Mouse (Mus musculus) hindbrain, embryonic 13.5 days (tissue): ENCODE data around the gene 6820408C15Rik. TPM values are rescaled to one million over a fixed set of nuclear protein-coding genes. Genes with fewer than 3 reads are reported as not detected.
A peak's percentile ranks its signal among the peaks of the same experiment; 100 is the strongest.

ENCODE experiments used
- ATAC-seq: fragments of 200-750 bp; cut with Nextera tagmentation; 2 replicates; pipeline ENCODE4 v1.8.0; 2017; ENCODE audit warnings: moderate TSS enrichment; ENCODE audit not compliant: low FRiP score
- H3K27ac ChIP-seq: fragments of 300-500 bp; sonication (generic); 2 replicates; pipeline ENCODE4 v1.5.1; 2015; ENCODE audit warnings: inconsistent platforms, mild to moderate bottlenecking, moderate library complexity
- H3K27me3 ChIP-seq: fragments of 300-500 bp; sonication (generic); 2 replicates; pipeline ENCODE4 v1.6.1; 2015; ENCODE audit warnings: mild to moderate bottlenecking, inconsistent platforms
- H3K36me3 ChIP-seq: fragments of 300-500 bp; sonication (generic); 2 replicates; pipeline ENCODE4 v1.6.1; 2015; ENCODE audit warnings: mild to moderate bottlenecking, inconsistent platforms
- H3K4me1 ChIP-seq: fragments of 300-500 bp; sonication (generic); replicated peaks from 2 replicates; pipeline ENCODE4 v1.6.1; 2015; ENCODE audit warnings: inconsistent platforms
- H3K4me2 ChIP-seq: fragments of 300-500 bp; sonication (generic); 2 replicates; pipeline ENCODE4 v1.6.1; 2015; ENCODE audit warnings: inconsistent platforms, mild to moderate bottlenecking, moderate library complexity
- H3K4me3 ChIP-seq: fragments of 300-500 bp; sonication (generic); 2 replicates; pipeline ENCODE4 v1.5.1; 2015; ENCODE audit warnings: mild to moderate bottlenecking, inconsistent platforms
- H3K9ac ChIP-seq: fragments of 300-500 bp; sonication (generic); 2 replicates; pipeline ENCODE4 v1.6.1; 2015; ENCODE audit warnings: mild to moderate bottlenecking, inconsistent platforms
- H3K9me3 ChIP-seq: fragments of 300-500 bp; sonication (generic); 2 replicates; pipeline ENCODE4 v1.6.1; 2016; ENCODE audit warnings: inconsistent platforms
- WGBS: fragments of 180-500 bp; shearing (Covaris S2); methylation state at CpG from one replicate; pipeline ENCODE4 v1.1.7; 2015; 5-methylcytosine and 5-hydroxymethylcytosine counted together
- polyA plus RNA-seq: library from polyadenylated mRNA; unstranded; fragments of >200 nt; fragmentation: Nextera tagmentation; extraction: Ambion mirVana; gene quantifications from 2 replicates; pipeline ENCODE4 v1.2.1, GENCODE M21; 2015

6820408C15Rik gene
- polyA plus RNA-seq: 1.9 and 3.9 TPM in 2 replicates

GRCm38 (mm10) chr2:152415287-152415686, at the start of gene 6820408C15Rik:
TSS of gene 6820408C15Rik (plus strand) at chr2:152415587.
- peak within 1 kb of the TSS; percentile 86 for H3K4me3 ChIP-seq
- peak within 1 kb of the TSS; percentile 97 for H3K4me2 ChIP-seq
- ATAC-seq: no peak
- no peaks in the 10 kb centered on the region for H3K36me3 ChIP-seq
- H3K9me3 ChIP-seq: no peaks in the 10 kb centered on the region
- peak within 1 kb of the TSS; percentile 95 for H3K9ac ChIP-seq
- WGBS: 37% methylated on average over 4 of the region's 4 CpGs
- H3K4me1 ChIP-seq: peaks cover 44% of the 10 kb centered on the region
- H3K27ac ChIP-seq: peak within 1 kb of the TSS; percentile 96
- H3K27me3 ChIP-seq: no peaks in the 10 kb centered on the region

- Histone ChIP-seq H3K9me3 (no peaks in the 10 kb centered on the region), H3K4me3 (no peak overlapping the region), H3K27me3 (peaks cover 14% of the 10 kb centered on the region; the same call in 1 of the 2 replicates), H3K4me2 (no peak overlapping the region), H3K36me3 (no peaks in the 10 kb centered on the region), H3K4me1 (peaks cover 10% of the 10 kb centered on the region; the same call in 1 of the 2 replicates), H3K27ac (no peak overlapping the region), H3K9ac (no peak overlapping the region)
- ATAC-seq: no peak
- WGBS: 88% methylated on average over 5 of the region's 5 CpGs
Measured at GRCm38 (mm10) chr2:152367917-152368316, 47.5 kb upstream of the 6820408C15Rik start.

GRCm38 (mm10) chr2:152368532-152369140, 46.8 kb upstream of the 6820408C15Rik start:
- H3K4me2 ChIP-seq: no peak overlapping the region; the same call in 1 of the 2 replicates
- 31% methylated on average over 14 of the region's 14 CpGs for WGBS
- no peak overlapping the region for H3K9ac ChIP-seq
- peaks cover 8% of the 10 kb centered on the region; the same call in 1 of the 2 replicates for H3K4me1 ChIP-seq
- no peak overlapping the region for H3K27ac ChIP-seq
- no peak for ATAC-seq
- H3K36me3 ChIP-seq: no peaks in the 10 kb centered on the region
- no peaks in the 10 kb centered on the region for H3K9me3 ChIP-seq
- no peak overlapping the region for H3K4me3 ChIP-seq
- peaks cover 14% of the 10 kb centered on the region; the same call in 1 of the 2 replicates for H3K27me3 ChIP-seq

- Histone ChIP-seq H3K9ac (no peak overlapping the region), H3K36me3 (no peaks in the 10 kb centered on the region), H3K4me3 (no peak overlapping the region), H3K27me3 (peaks cover 12% of the 10 kb centered on the region; the same call in 1 of the 2 replicates), H3K27ac (no peak overlapping the region), H3K9me3 (no peaks in the 10 kb centered on the region), H3K4me1 (peaks cover 37% of the 10 kb centered on the region), H3K4me2 (no peak overlapping the region)
- ATAC-seq: no peak
- 83% methylated on average over 7 of the region's 7 CpGs for WGBS
Measured at GRCm38 (mm10) chr2:152372104-152372503, 43.3 kb upstream of the 6820408C15Rik start.

GRCm38 (mm10) chr2:152372661-152373060, 42.7 kb upstream of the 6820408C15Rik start:
- Histone ChIP-seq H3K4me1 (peaks cover 38% of the 10 kb centered on the region), H3K27me3 (peaks cover 6% of the 10 kb centered on the region; the same call in 1 of the 2 replicates), H3K9ac (no peak overlapping the region), H3K4me2 (no peak overlapping the region), H3K36me3 (no peaks in the 10 kb centered on the region), H3K9me3 (no peaks in the 10 kb centered on the region), H3K27ac (no peak overlapping the region), H3K4me3 (no peak overlapping the region)
- no peak for ATAC-seq
- 74% methylated on average over 4 of the region's 4 CpGs for WGBS

GRCm38 (mm10) chr2:152373547-152373946, 41.8 kb upstream of the 6820408C15Rik start:
- 84% methylated on average over 9 of the region's 9 CpGs for WGBS
- Histone ChIP-seq H3K27me3 (peaks cover 6% of the 10 kb centered on the region; the same call in 1 of the 2 replicates), H3K9ac (no peak overlapping the region), H3K27ac (no peak overlapping the region), H3K4me2 (no peak overlapping the region), H3K4me3 (no peak overlapping the region), H3K36me3 (no peaks in the 10 kb centered on the region), H3K9me3 (no peaks in the 10 kb centered on the region), H3K4me1 (peaks cover 38% of the 10 kb centered on the region)
- no peak for ATAC-seq

- WGBS: 2% methylated on average over 21 of the region's 21 CpGs
- no peaks in the 10 kb centered on the region for H3K9me3 ChIP-seq
- no peaks in the 10 kb centered on the region for H3K27me3 ChIP-seq
- peak overlapping the region; percentile 40 for H3K4me3 ChIP-seq
- no peaks in the 10 kb centered on the region for H3K36me3 ChIP-seq
- peak overlapping the region; percentile 63 for H3K4me2 ChIP-seq
- peak; percentile 90 for ATAC-seq
- H3K9ac ChIP-seq: peak overlapping the region; percentile 74
- peak overlapping the region; percentile 95 for H3K27ac ChIP-seq
- peaks cover 36% of the 10 kb centered on the region for H3K4me1 ChIP-seq
Measured at GRCm38 (mm10) chr2:152375652-152376344, 39.6 kb upstream of the 6820408C15Rik start.

GRCm38 (mm10) chr2:152376345-152376741, 39.0 kb upstream of the 6820408C15Rik start, which contains the start of gene Nrsn2:
TSS of gene Nrsn2 (minus strand) at chr2:152376638.
- ATAC-seq: peak; percentile 82
- Histone ChIP-seq H3K4me1 (peaks cover 36% of the 10 kb centered on the region), H3K4me2 (peak within 1 kb of the TSS; percentile 63), H3K27me3 (no peaks in the 10 kb centered on the region), H3K9me3 (no peaks in the 10 kb centered on the region), H3K9ac (peak within 1 kb of the TSS; percentile 74), H3K4me3 (peak within 1 kb of the TSS; percentile 40), H3K36me3 (no peaks in the 10 kb centered on the region), H3K27ac (peak within 1 kb of the TSS; percentile 95)
- under 1% methylated on average over 16 of the region's 16 CpGs for WGBS

- H3K9me3 ChIP-seq: no peaks in the 10 kb centered on the region
- no peaks in the 10 kb centered on the region for H3K27me3 ChIP-seq
- no peak overlapping the region for H3K4me3 ChIP-seq
- ATAC-seq: no peak
- H3K4me1 ChIP-seq: no peaks in the 10 kb centered on the region
- H3K4me2 ChIP-seq: no peak overlapping the region
- no peak overlapping the region for H3K9ac ChIP-seq
- H3K36me3 ChIP-seq: no peaks in the 10 kb centered on the region
- H3K27ac ChIP-seq: no peak overlapping the region
- 83% methylated on average over 4 of the region's 4 CpGs for WGBS
Measured at GRCm38 (mm10) chr2:152384191-152384590, 31.2 kb upstream of the 6820408C15Rik start.

GRCm38 (mm10) chr2:152392786-152393185, 22.6 kb upstream of the 6820408C15Rik start:
- Histone ChIP-seq H3K9ac (no peak overlapping the region), H3K4me3 (no peak overlapping the region)

GRCm38 (mm10) chr2:152393225-152394017, 22.0 kb upstream of the 6820408C15Rik start:
- Histone ChIP-seq H3K27ac (peak overlapping the region; percentile 24; the same call in 1 of the 2 replicates), H3K4me1 (peaks cover 36% of the 10 kb centered on the region), H3K27me3 (no peaks in the 10 kb centered on the region), H3K4me2 (peak overlapping the region; percentile 97), H3K36me3 (peaks cover 9% of the 10 kb centered on the region; the same call in 1 of the 2 replicates), H3K9ac (peak overlapping the region; percentile 99; the same call in 1 of the 2 replicates), H3K9me3 (no peaks in the 10 kb centered on the region), H3K4me3 (peak overlapping the region; percentile 86)
- ATAC-seq: no peak
- 52% methylated on average over 9 of the region's 9 CpGs for WGBS

More at GRCm38 (mm10) chr2:152392786-152393185, 22.6 kb upstream of the 6820408C15Rik start:
- ATAC-seq: no peak
- H3K9me3 ChIP-seq: no peaks in the 10 kb centered on the region
- H3K36me3 ChIP-seq: peaks cover 9% of the 10 kb centered on the region; the same call in 1 of the 2 replicates
- H3K27ac ChIP-seq: 0 out of 2 replicates have a peak overlapping the region, but pooled peaks have one; percentile 44
- no peak overlapping the region for H3K4me2 ChIP-seq
- WGBS: 10% methylated on average over 3 of the region's 3 CpGs
- no peaks in the 10 kb centered on the region for H3K27me3 ChIP-seq
- peaks cover 36% of the 10 kb centered on the region for H3K4me1 ChIP-seq
